Mouse (Mus musculus): ENCODE data around the gene Stag1.

GRCm38 (mm10) chr9:100641391-100642085 lies 43.9 kb downstream of the Stag1 start:
- TF ChIP-seq CTCF (IDR thresholded peaks at IDR 0.05; ENCODE audit: insufficient read depth, low read depth, low read length), result no peak
- no peak for TF ChIP-seq POLR2A (IDR thresholded peaks at IDR 0.05; ENCODE audit: insufficient read depth, low read depth, low read length)

Data from olfactory bulb, adult 2 months (tissue).